Mouse (Mus musculus) cerebellum, postnatal 4 days (tissue): Measurements from ENCODE around the gene Akr1a1.
A peak's percentile ranks its signal among the peaks of the same experiment; 100 is the strongest.

ENCODE experiments used
- DNase-seq, 2 experiments: peaks; one replicate each; pipeline ENCODE4 v3.0.0; 2022; ENCODE audit warnings: low spot score in 2 of 2, mixed read lengths in 1 of 2

Gene Akr1a1

GRCm38 (mm10) chr4:116659474-116659873 lies 8.0 kb upstream of the Akr1a1 start:
- no peak for DNase-seq

- no peak for DNase-seq
Measured at GRCm38 (mm10) chr4:116657971-116658370, 6.5 kb upstream of the Akr1a1 start.

- DNase-seq: no peak
Measured at GRCm38 (mm10) chr4:116655658-116656057, 4.2 kb upstream of the Akr1a1 start.

GRCm38 (mm10) chr4:116655100-116655499 lies 3.6 kb upstream of the Akr1a1 start:
- no peak for DNase-seq

- DNase-seq: no peak
Measured at GRCm38 (mm10) chr4:116653228-116653627, 1.7 kb upstream of the Akr1a1 start.

- DNase-seq: no peak
Measured at GRCm38 (mm10) chr4:116651797-116652135, 286 bp upstream of the Akr1a1 start.

GRCm38 (mm10) chr4:116650365-116650764 lies 1.1 kb downstream of the Akr1a1 start:
- no peak for DNase-seq

- DNase-seq: no peak
Measured at GRCm38 (mm10) chr4:116649411-116649810, 2.1 kb downstream of the Akr1a1 start.

- no peak for DNase-seq
Measured at GRCm38 (mm10) chr4:116645624-116646023, 5.9 kb downstream of the Akr1a1 start.

GRCm38 (mm10) chr4:116644326-116644725 lies 7.2 kb downstream of the Akr1a1 start:
- DNase-seq: no peak

GRCm38 (mm10) chr4:116642071-116642470 lies 9.4 kb downstream of the Akr1a1 start:
- no peak for DNase-seq

- no peak for DNase-seq
Measured at GRCm38 (mm10) chr4:116638821-116639220, 12.7 kb downstream of the Akr1a1 start.

- DNase-seq: no peak
Measured at GRCm38 (mm10) chr4:116635197-116635596, 16.3 kb downstream of the Akr1a1 start.

GRCm38 (mm10) chr4:116627722-116628662 lies 23.5 kb downstream of the Akr1a1 start, which contains the start of gene Nasp:
Nasp (minus strand) TSS chr4:116627941.
- peak; percentile 32 to 67 for DNase-seq

GRCm38 (mm10) chr4:116627359-116627716 lies 24.1 kb downstream of the Akr1a1 start:
- DNase-seq: peak; percentile 69 to 86

- DNase-seq: peak; percentile 42 to 80
Measured at GRCm38 (mm10) chr4:116626658-116627358, 24.7 kb downstream of the Akr1a1 start.

GRCm38 (mm10) chr4:116624831-116625230 lies 26.6 kb downstream of the Akr1a1 start:
- no peak for DNase-seq

GRCm38 (mm10) chr4:116615237-116615636 lies 36.2 kb downstream of the Akr1a1 start:
- no peak for DNase-seq

- DNase-seq: no peak
Measured at GRCm38 (mm10) chr4:116612621-116613020, 38.9 kb downstream of the Akr1a1 start.

GRCm38 (mm10) chr4:116596978-116597881 lies 54.2 kb downstream of the Akr1a1 start:
- peak; percentile 77 to 84 for DNase-seq

- no peak for DNase-seq
Measured at GRCm38 (mm10) chr4:116596379-116596778, 55.1 kb downstream of the Akr1a1 start, which contains the start of gene Ccdc17. Ccdc17 (plus strand) TSS chr4:116596654.

GRCm38 (mm10) chr4:116595793-116596192 lies 55.7 kb downstream of the Akr1a1 start:
- no peak for DNase-seq
